Mouse (Mus musculus) liver, embryonic 16.5 days (tissue): Measurements from ENCODE around the gene Sec16b. TPM values are rescaled to one million over a fixed set of nuclear protein-coding genes. Genes with fewer than 3 reads are reported as not detected.

Experiments
- ATAC-seq: fragments of 200-750 bp; cut with Nextera tagmentation; 2 replicates; pipeline ENCODE4 v1.8.0; 2017; ENCODE audit warnings: low read depth, mild to moderate bottlenecking, moderate number of reproducible peaks, moderate library complexity
- H3K27ac ChIP-seq: fragments of 300-500 bp; sonication (generic); 2 replicates; pipeline ENCODE4 v1.5.1; 2014; ENCODE audit warnings: mild to moderate bottlenecking, low read length
- H3K27me3 ChIP-seq: fragments of 300-500 bp; sonication (generic); 2 replicates; pipeline ENCODE4 v1.6.1; 2014; ENCODE audit warnings: low read depth, low read length, mixed read lengths; ENCODE audit not compliant: control insufficient read depth, insufficient read depth
- H3K36me3 ChIP-seq: fragments of 300-500 bp; sonication (generic); 2 replicates; pipeline ENCODE4 v1.6.1; 2014; ENCODE audit warnings: mild to moderate bottlenecking; ENCODE audit not compliant: control insufficient read depth, insufficient read depth
- H3K4me1 ChIP-seq: fragments of 300-500 bp; sonication (generic); 2 replicates; pipeline ENCODE4 v1.6.1; 2014; ENCODE audit warnings: low read depth, low read length, mixed read lengths; ENCODE audit not compliant: control insufficient read depth
- H3K4me2 ChIP-seq: fragments of 300-500 bp; sonication (generic); 2 replicates; pipeline ENCODE4 v1.6.1; 2014; ENCODE audit warnings: low read depth, low read length, mixed read lengths
- H3K4me3 ChIP-seq: fragments of 300-500 bp; sonication (generic); 2 replicates; pipeline ENCODE4 v1.5.1; 2014; ENCODE audit warnings: low read depth, mild to moderate bottlenecking, low read length
- H3K9ac ChIP-seq: fragments of 300-500 bp; sonication (generic); 2 replicates; pipeline ENCODE4 v1.6.1; 2014; ENCODE audit warnings: low read depth, low read length
- H3K9me3 ChIP-seq: fragments of 300-500 bp; sonication (generic); replicated peaks from 2 replicates; pipeline ENCODE4 v1.6.1; 2016; ENCODE audit warnings: low read length; ENCODE audit not compliant: control insufficient read depth
- WGBS: fragments of 180-500 bp; shearing (Covaris S2); extraction: QIAGEN DNeasy Blood & Tissue Kit; methylation state at CpG from one replicate; pipeline ENCODE4 v1.1.7; 2014; ENCODE audit not compliant: insufficient replicate concordance; 5-methylcytosine and 5-hydroxymethylcytosine counted together
- polyA plus RNA-seq: library from polyadenylated mRNA; unstranded; fragments of >200 nt; fragmentation: Nextera tagmentation; extraction: Ambion mirVana; gene quantifications from 2 replicates; pipeline ENCODE4 v1.2.1, GENCODE M21; 2015

Gene Sec16b
- 7.4 and 9.3 TPM in 2 replicates for polyA plus RNA-seq

DNA sequence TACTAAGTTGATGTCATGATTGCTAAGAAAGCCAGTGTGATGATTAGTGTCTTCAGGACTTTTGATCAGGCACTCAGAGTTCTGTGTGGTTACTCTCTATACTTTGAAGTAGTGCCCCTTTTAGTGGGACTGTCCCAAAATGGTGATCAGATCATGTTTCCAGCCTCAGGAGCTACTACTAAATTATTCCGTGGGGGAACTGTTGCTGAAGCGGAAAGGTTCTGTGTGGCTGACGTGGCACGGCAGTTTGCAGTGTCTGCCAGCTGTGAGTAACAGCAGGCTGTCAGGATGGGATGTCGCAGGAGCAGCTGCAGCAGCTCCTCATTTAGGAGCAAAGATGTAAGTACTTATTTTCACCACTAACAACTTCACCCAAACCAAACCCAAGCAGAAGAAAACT, at the start of gene Sec16b:
Sec16b (plus strand) TSS at position 207 of the 400 bp plus-strand sequence.
- H3K4me3 ChIP-seq = no peak within 1 kb of the TSS
- H3K36me3 ChIP-seq = no peaks in the 10 kb centered on the region
- H3K27me3 ChIP-seq = no peaks in the 10 kb centered on the region
- no peak within 1 kb of the TSS for H3K4me2 ChIP-seq
- no peaks in the 10 kb centered on the region for H3K9me3 ChIP-seq
- H3K9ac ChIP-seq = no peak within 1 kb of the TSS
- 62% methylated on average over 5 of the region's 5 CpGs for WGBS
- no peaks in the 10 kb centered on the region for H3K4me1 ChIP-seq
- ATAC-seq = no peak
- H3K27ac ChIP-seq = no peak within 1 kb of the TSS

DNA sequence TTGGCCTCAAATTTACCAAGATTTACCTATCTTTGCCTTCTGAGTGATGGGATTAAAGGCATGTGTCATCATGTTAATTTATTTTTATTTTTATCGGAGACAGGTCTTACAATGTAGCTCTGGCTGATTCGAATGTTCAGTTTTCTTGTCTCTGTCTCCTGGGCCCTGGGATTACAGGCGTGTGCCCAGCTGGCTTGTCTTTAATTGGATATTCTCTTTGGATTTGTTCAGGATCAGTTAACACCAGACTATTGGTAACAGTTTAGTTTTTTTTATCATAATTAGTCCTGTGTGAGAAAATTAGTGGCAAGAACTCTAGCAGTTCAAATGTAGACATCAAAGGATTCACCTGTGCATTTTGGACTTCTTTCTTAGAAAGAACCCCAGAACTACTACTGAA, 48.7 kb upstream of the Sec16b start:
- Histone ChIP-seq H3K27me3 (no peaks in the 10 kb centered on the region), H3K4me1 (no peaks in the 10 kb centered on the region; the same call in none of the 2 replicates), H3K4me3 (no peak overlapping the region), H3K36me3 (no peaks in the 10 kb centered on the region), H3K4me2 (no peak overlapping the region), H3K9me3 (no peaks in the 10 kb centered on the region), H3K9ac (no peak overlapping the region), H3K27ac (no peak overlapping the region)
- no peak for ATAC-seq
- WGBS = 69% methylated on average over 3 of the region's 3 CpGs

- no peaks in the 10 kb centered on the region for H3K27me3 ChIP-seq
- no peaks in the 10 kb centered on the region for H3K9me3 ChIP-seq
- no peaks in the 10 kb centered on the region; the same call in none of the 2 replicates for H3K4me1 ChIP-seq
- H3K4me3 ChIP-seq = peak within 1 kb of the TSS; percentile 49
- 13% methylated on average over 26 of the region's 29 CpGs for WGBS
- no peak within 1 kb of the TSS for H3K27ac ChIP-seq
- H3K36me3 ChIP-seq = no peaks in the 10 kb centered on the region
- ATAC-seq = peak; percentile 92
- peak within 1 kb of the TSS; percentile 30; the same call in 1 of the 2 replicates for H3K9ac ChIP-seq
- peak within 1 kb of the TSS; percentile 67 for H3K4me2 ChIP-seq
Observed at GRCm38 (mm10) chr1:157458421-157459208, 47.9 kb upstream of the Sec16b start, which contains the start of gene Cryzl2. Gene Cryzl2 (plus strand): TSS chr1:157458577.

DNA sequence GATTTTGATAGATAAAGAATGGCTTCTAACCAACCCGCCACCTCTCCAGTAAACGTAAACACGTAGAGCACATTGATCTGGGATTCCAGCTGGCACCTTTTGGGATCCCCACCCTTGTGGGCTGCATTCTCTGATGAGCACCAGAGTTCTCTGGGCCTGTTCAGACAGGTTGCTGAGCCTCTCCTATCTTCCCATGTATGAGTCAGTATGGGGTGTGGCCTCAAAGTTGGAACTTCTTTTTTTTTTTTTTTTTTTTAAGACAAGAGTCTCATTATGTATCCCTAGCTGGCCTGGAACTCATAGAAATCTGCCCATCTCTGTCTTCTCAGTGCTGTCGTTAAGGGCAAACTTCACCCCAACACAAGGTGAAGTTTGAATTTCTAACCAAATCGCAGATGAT, 46.6 kb upstream of the Sec16b start:
- no peak for ATAC-seq
- Histone ChIP-seq H3K27me3 (no peaks in the 10 kb centered on the region), H3K9ac (no peak overlapping the region), H3K4me2 (no peak overlapping the region), H3K27ac (no peak overlapping the region), H3K4me1 (no peaks in the 10 kb centered on the region; the same call in none of the 2 replicates), H3K36me3 (no peaks in the 10 kb centered on the region), H3K9me3 (no peaks in the 10 kb centered on the region), H3K4me3 (no peak overlapping the region)
- 70% methylated on average over 5 of the region's 5 CpGs for WGBS

GRCm38 (mm10) chr1:157461276-157461675, 45.3 kb upstream of the Sec16b start:
- no peak overlapping the region for H3K4me3 ChIP-seq
- ATAC-seq = no peak
- H3K9me3 ChIP-seq = no peaks in the 10 kb centered on the region
- H3K27ac ChIP-seq = no peak overlapping the region
- 79% methylated on average over 5 of the region's 5 CpGs for WGBS
- no peaks in the 10 kb centered on the region for H3K36me3 ChIP-seq
- H3K4me1 ChIP-seq = no peaks in the 10 kb centered on the region; the same call in none of the 2 replicates
- H3K27me3 ChIP-seq = no peaks in the 10 kb centered on the region
- H3K4me2 ChIP-seq = no peak overlapping the region
- H3K9ac ChIP-seq = no peak overlapping the region

DNA sequence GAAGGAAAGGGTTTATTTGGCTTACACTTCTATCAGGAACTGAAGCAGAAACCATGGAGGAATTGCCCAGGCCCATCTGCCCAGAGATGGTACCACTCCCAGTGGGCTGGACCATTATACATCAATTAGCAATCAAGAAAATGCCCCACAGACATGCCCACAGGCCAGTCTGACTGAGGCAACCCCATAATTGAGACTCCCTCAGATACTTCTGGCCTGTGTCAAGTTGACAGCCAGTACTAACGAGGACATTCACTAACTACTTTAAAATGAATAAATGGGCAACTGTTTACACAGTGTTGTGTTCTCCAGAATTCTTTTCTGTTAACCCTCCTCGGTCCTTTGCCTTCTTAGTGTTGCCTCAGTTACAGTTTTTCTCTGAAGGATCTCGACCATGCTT, 44.2 kb upstream of the Sec16b start:
- H3K4me2 ChIP-seq = no peak overlapping the region
- H3K27me3 ChIP-seq = no peaks in the 10 kb centered on the region

DNA sequence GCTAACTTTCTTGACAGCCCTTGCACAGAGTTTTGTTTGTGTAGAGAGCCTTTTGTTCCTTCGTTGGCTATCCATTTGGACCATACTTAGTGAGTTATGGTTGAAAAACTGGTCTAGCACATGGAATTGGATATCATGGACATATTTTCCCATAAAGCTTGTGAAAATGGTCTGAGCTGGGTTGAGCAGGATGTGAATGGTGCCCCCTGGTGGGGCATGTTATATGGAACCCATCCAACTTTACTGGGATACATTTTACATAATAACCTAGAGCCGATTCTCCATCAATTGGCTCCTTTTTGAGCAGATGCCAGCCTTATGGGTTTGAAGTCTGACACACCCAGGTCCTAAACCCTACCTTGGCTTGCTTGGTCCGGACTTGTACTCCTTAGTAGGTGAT, 41.3 kb upstream of the Sec16b start:
- ATAC-seq = no peak
- H3K9ac ChIP-seq = no peak overlapping the region
- WGBS = 61% methylated on average over 3 of the region's 3 CpGs
- H3K4me2 ChIP-seq = no peak overlapping the region
- no peaks in the 10 kb centered on the region for H3K36me3 ChIP-seq
- no peaks in the 10 kb centered on the region for H3K4me1 ChIP-seq
- H3K27me3 ChIP-seq = no peaks in the 10 kb centered on the region
- H3K9me3 ChIP-seq = no peaks in the 10 kb centered on the region
- no peak overlapping the region for H3K4me3 ChIP-seq
- no peak overlapping the region for H3K27ac ChIP-seq

More for the DNA sequence above, 44.2 kb upstream of the Sec16b start:
- Histone ChIP-seq H3K27ac (no peak overlapping the region), H3K36me3 (no peaks in the 10 kb centered on the region), H3K4me3 (no peak overlapping the region), H3K4me1 (no peaks in the 10 kb centered on the region; the same call in none of the 2 replicates), H3K9ac (no peak overlapping the region), H3K9me3 (no peaks in the 10 kb centered on the region)
- 50% methylated on average over 3 of the region's 3 CpGs for WGBS
- no peak for ATAC-seq

- H3K9ac ChIP-seq = no peak overlapping the region
- no peak overlapping the region for H3K4me2 ChIP-seq
- no peaks in the 10 kb centered on the region for H3K9me3 ChIP-seq
- H3K27ac ChIP-seq = no peak overlapping the region
- 78% methylated on average over 8 of the region's 8 CpGs for WGBS
- no peaks in the 10 kb centered on the region for H3K4me1 ChIP-seq
- H3K27me3 ChIP-seq = no peaks in the 10 kb centered on the region
- no peak for ATAC-seq
- no peaks in the 10 kb centered on the region for H3K36me3 ChIP-seq
- no peak overlapping the region for H3K4me3 ChIP-seq
Observed at GRCm38 (mm10) chr1:157467866-157468265, 38.7 kb upstream of the Sec16b start.

DNA sequence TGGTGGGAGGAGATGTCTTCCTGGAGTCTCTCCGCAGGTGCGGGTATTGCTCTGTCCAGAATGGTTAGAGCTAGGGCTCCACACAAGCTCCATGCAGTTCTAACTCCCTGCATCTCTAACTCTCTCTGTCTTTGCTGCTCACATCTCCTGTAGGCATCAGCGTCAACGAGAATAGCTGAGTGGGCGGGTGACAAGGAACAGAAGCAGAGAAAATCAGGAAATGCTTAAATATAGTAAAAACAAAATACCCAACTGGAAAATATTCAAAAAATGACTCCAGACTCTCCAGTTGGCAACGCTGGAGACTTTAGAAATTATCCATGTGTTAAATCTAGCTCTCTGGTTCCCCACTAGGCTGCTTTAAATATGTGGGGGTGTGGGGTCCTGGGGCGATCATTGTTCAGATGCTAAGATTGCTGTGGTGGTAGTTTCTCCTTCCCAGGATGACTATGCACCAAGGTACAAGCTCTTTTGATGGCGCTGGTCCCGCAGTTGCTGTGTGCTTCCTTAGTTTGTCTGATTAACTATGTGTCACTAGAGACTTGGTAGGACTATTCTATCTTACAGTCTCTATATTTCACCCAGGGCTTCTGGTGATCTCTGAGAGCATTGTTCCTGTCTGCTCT, 35.7 kb upstream of the Sec16b start:
- H3K9ac ChIP-seq = no peak overlapping the region
- H3K36me3 ChIP-seq = no peaks in the 10 kb centered on the region
- H3K27ac ChIP-seq = no peak overlapping the region
- no peaks in the 10 kb centered on the region for H3K9me3 ChIP-seq
- no peaks in the 10 kb centered on the region for H3K27me3 ChIP-seq
- no peak overlapping the region for H3K4me3 ChIP-seq
- 70% methylated on average over 9 of the region's 9 CpGs for WGBS
- no peak overlapping the region for H3K4me2 ChIP-seq
- H3K4me1 ChIP-seq = no peaks in the 10 kb centered on the region
- no peak for ATAC-seq
